Mouse (Mus musculus) adipocyte (in vitro differentiated cells): ENCODE results near the gene Spg11.
"Not testable (repeated sequence)": the region's sequence is repeated elsewhere in the genome, so short reads cannot be mapped to it uniquely, and the experiment has no call there.

Experiments
- DNase-seq: peaks from one replicate; pipeline ENCODE4 v3.0.0-alpha.2; 2016; ENCODE audit warnings: low spot score

Spg11 gene

DNA sequence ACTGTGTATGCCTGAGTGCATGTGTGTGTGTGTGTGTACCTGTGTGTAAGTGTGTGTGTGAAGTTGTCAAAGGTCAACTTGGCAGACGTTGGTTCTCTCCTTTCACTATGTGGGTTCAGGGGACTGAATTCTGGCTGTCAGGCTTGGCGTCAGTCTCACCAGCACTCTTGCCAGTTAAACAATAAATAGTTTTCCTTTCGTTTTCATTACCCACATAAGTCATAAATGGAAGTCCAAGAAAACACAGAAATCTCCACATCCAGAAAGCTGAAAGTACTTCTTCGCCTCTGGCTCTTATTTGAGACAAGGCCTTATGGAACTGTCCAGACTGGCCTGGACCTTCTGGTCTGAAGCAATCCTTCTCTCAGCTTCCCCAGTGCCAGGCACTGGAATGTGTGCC is 27.6 kb upstream of the Spg11 start:
- DNase-seq = peak; percentile 72

DNA sequence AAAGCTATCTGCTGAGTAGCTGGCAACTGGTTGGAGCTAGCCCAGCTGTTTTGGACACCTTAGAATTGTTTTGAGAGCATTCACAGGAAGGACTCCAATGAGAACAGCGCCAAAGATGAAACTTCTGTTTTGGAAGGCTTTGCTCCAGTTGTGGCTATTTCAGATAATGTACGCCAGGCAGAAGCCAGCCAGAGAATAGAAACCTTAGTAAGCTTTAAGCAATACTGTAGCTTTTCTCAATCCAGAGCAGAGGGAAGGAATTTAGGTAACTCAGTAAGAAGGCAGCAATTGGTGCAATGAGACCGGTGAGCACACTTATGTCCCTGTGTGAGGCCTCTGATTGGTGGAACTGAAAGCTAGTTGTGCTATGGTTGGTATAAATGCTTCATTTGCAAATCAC is 24.9 kb upstream of the Spg11 start:
- DNase-seq = peak; percentile 61

DNA sequence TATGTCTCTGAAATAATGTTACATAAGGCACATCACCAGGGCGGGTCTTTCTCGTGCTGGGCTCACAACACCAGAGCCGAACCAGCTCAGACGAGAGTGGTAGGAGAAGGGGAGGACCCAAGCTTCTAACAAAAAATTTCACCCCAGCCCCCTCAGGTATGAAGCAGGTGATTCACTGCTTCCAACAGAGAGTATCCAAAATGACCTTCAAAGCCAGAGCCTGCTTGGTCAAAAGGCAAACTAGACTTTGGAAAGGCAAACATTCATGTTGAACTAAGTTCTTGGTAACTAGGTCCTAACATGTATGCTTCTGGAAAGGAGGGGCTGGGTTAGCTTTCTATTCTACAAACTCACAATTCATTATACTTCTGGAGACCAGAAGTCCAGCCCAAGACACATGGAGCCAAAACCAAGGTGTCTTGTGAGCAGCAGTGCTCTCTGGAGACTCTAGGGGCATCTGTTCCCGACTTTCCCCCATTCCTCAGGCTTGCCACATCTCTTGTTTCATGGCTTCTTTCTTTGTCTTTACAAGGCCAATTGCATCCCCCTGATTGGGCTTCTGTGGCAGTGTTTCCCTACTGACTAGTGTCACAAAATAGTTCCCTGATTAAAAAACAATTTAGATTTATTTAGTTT is 23.3 kb upstream of the Spg11 start:
- no peak for DNase-seq

DNA sequence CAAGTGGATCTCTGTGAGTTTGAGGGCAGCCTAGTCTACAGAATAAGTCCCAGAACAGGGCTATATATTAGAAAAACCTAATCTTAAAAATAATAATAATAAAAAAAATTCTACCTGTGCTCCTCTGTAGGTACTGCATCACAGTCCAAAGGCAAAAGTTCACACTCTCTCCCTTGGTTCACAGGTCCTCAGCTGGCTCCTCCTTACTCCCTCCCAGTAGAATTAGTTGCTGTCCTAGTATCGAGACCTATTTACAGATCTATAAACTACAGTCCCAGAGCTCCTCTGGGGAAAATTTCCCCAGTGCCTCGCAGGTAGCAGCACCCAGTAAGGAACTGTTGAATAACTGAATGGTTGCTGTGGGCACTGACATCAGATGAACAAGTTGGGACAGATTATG is 22.6 kb upstream of the Spg11 start:
- DNase-seq = no peak

DNA sequence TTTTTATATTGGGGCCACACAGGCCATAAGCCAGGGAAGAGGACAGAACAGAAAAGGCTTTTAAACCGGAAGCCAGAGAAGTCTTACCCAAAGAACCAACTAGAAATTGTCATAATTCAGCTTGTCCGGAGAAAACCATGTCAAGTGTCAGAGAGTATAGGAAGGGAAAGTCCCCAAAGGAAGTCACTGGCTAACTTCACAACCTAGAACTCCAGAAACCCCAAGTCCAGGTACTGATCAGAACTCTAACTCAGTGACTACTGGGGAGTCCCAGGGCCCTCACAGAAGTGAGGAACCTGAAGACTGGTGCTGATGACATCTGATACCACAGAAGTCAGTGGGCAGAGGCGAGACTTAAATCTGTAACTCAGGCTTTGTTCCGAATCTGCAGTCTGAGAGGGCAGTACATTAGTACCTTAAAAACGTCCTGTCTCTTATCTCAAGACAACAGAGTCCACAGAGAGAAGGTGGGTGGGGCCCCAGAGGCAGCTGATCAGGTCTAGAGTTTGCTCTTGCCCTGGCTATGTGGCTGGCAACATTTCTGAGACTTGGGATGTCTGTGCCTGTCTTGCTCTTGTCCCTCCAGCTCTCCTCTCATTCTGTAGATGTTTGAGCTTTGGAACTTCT is 19.8 kb upstream of the Spg11 start:
- DNase-seq = peak; percentile 35

DNA sequence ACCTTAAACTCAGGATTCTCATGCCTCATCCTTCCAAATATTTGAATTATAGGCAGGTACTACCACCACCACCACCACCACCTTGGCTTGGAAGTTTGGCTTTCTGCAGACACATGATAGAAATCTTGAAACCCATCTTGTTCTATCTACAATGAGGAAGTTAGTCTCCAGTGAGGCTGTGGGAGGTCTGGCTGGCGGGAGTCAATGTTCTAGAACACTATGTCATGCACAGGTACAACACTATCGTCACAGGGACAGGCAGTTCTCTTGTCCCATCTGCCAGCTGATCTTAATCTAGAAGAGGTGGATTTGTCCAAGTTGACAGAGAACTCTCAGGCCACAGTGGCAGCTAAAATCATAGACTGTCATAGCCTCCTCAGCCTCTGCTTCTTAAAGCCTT is 14.4 kb upstream of the Spg11 start:
- no peak for DNase-seq

DNA sequence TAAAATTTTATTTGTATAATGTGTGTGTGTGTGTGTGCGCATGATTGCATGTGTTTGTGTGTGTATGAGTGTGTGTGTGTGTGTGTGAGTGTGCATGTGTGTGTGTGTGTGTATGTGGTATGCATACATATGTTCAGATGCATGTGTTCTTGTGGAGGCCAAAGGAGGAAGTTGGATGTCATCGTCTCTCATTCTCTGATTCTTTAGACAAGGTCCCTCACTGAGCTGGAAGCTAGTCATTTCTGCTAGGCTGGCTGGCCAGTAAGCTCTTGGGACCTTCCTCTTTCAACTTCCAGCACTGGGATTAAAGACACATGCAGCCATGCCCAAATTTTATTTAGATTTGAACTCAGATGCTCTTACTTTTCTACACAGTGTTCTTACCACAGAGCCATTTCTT is 13.9 kb upstream of the Spg11 start:
- no peak for DNase-seq

DNA sequence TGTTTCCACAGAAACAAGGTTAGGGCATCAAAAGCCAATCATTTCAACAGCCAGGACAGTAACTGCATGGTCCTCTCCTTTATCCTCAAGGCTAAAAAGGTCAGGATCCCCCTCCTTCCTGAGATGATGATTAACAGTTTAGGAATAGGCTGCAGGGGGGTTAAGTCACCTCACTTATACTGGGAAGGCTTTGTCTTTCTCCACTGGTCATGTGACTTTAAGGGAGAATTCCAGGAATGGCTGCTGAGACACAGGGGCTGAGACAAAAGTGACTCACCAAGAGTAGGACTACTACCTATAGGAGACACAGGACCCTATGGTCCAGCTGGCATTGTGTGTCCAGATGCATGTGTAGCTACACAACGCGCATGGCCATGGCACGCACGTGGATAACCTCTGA is 9.4 kb upstream of the Spg11 start:
- no peak for DNase-seq

DNA sequence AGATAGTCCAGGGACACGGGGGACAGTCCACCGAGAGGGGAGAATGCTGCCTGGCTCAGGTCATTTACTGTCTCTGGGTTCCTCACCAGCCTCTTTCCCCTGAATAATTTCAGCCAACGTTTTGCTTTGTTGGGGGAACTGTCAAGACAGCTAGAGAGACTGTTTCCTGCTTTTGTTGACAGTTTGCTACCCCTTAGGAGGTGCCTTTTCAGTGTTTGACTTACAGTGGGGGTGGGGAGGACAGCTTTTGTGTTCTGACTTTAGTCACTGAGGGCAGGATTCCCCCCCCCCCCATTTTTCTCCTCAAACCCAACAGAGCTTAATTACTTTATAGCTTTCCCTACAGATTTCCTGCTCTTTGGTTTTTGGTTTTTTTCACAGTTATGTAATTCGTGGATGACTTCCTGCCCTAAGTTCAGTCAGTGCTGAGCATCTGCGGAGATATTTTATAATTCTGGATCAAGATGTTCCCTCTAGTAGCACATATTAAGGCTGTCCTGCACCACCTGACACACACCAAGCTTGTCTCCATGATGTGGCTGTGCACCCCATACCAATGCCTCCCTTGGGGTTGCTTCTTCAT is 8.7 kb upstream of the Spg11 start:
- DNase-seq = no peak

DNA sequence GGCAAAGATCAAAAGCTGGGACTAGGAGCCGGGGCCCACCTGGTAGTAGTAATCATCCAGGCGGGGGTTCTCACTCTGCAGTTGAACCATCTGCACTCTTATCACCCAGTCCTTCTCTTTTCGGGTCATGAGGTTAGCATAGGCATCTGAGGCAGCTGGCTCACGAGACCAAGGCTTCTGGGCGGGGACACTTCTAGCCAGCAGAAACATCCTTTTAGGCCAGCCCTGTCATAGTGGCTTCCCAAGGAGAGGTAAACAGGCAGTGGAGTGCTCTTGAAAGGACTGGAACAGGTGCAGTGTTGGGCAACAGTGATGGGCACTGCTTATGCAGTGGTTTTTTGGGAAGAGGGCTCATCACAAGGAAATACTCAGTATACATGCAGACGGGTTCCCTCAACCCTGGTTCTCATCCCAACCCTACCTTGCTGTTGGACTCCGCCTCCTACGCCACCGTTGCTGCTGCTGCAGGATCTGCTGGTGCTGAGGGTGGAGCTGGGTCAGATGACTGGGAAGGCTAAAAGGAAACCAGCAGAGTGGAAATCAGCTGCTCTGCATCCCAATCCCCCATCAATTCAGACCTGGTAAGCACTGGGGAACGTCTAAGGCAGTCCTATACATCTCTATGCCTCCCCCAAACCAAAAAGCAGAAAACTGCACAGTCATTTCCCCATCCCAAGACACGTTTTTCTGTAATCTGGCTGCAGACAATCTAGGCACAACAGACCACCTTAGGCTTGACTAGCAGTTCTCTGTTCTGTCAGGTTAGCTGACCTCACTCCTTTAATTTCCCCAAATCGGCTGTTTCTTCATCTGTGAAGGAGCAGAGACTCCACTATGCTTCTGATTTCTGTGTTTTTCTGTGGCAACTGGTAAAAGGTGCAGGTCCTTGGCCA is 7.7 kb upstream of the Spg11 start:
- no peak for DNase-seq

DNA sequence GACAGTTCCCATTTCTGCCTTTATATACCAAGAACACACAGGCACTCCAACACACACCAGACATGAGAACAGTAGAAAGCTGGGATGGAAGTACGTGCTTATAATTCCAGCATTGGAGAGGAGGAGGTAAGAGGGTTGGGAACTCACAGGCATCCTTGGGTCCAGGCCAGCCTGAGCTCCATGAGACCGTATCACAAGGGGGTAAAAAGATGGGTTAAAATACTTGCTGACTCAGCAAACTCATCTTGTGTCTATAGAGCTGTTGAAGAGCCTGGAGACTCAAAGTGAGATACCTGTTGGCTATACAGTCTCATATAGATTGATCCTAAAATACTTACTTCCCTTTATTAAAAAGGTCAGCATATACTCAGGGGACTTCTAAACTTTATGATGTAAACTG is 1.3 kb downstream of the Spg11 start:
- DNase-seq = no peak

DNA sequence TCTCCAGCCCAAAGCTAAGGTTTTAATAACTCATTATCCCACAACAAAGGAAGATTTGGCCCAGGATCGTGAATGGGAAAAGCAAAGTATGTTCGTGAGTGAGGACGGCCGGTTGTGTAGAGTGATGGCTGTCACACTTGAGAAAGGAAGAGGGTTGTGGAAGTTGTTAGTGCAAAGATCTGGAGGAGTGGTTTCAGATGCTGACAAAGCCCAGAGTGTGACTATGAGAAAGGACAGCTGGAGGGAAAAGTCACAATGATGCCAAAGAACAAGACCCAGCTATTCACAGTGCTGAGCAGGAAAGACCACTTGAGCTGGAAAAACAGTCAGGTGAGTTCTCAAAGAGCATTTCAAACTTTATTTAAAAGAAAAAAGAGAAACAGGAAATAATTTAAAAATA is 8.5 kb downstream of the Spg11 start:
- DNase-seq = no peak

DNA sequence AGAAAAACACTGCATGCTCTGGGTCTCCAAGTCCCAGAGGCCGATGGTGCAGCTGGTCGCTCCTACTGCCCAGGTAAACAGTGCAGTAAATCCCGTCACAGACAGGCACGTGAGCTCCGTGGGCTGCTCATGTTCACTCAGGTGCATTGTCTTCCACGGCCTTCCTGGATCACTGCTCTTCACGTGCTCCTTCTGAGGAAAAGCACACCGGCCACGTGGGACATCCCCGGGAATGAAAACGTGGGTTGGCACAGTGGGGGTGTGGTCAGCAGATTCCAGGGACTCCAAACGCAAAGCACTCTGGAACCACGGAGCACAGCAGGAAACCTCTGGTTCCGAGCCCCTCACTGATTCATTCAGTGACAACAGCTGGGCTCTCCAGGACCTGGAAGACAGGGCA is 10.1 kb downstream of the Spg11 start:
- DNase-seq = no peak

DNA sequence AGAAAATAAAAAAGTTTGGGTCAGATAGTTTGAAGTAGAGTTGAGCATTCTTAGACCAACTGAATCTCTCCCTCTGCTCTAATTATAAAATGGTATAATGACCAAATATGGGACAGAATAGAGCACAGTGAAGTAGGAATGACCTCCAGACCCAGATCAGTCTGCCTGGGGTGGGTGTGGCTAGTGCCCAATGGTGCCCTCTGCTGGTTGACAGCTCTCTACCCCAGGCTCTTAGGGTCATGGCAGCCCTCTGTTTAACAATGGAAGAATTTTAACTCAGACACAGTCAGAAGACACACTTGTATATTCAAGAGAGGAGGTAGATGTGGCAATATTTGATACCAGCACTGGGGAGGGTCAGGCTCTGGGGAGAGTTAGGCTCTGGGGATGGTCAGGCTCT is 16.1 kb downstream of the Spg11 start:
- DNase-seq = peak; percentile 30

DNA sequence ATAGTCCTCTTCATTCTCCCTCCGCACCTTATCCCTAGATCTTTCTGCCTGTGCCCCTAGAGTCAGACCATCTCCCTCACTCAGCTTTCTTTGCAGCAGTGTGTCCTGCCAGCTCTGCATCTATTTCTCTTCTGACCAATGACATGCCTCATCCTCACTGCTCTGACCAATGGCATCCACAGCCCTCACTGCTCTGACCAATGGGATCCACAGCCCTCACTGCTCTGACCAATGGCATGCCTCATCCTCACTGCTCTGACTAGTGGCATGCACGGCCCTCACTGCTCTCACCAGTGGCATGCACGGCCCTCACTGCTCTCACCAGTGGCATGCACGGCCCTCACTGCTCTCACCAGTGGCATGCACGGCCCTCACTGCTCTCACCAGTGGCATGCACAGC is 20.5 kb downstream of the Spg11 start:
- not testable (repeated sequence) for DNase-seq

DNA sequence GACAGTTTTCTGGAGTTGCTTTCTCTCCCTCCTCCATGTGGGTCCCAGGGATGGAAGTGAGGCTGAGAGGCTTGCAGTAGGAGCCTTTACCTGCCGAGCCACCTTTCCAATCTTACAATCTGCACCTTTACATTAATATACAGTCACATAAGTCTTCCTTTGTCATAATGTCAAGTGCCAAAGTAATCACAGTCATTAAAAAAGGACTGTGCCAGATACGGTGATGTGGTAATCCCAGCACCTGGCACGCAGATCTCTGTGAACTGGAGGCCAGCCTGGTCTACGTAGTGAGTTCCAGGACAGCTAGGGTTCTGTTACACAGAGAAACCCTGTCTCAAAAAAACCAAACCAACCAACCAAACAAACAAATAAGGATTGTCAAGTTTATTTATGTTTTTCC is 24.3 kb downstream of the Spg11 start:
- no peak for DNase-seq

DNA sequence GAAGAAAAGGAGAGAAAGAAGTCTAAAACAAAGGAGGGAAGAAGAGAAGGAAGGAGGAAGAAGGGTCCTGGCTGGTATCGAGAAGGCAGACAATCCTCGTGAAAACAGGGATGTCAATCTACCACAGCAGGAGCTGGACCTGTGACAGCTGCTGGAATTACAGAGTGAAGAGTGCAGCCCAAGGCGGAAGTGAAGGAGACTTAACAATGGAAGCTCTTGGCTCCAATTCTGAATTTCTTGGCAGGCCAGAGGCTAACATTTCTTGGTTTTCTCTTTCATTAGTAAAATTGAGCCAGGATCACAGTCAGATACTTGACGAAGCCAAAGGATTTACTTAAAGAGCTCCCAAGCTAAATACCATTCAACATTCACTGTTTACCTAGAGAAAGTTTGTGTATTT is 31.7 kb downstream of the Spg11 start:
- peak; percentile 68 for DNase-seq

DNA sequence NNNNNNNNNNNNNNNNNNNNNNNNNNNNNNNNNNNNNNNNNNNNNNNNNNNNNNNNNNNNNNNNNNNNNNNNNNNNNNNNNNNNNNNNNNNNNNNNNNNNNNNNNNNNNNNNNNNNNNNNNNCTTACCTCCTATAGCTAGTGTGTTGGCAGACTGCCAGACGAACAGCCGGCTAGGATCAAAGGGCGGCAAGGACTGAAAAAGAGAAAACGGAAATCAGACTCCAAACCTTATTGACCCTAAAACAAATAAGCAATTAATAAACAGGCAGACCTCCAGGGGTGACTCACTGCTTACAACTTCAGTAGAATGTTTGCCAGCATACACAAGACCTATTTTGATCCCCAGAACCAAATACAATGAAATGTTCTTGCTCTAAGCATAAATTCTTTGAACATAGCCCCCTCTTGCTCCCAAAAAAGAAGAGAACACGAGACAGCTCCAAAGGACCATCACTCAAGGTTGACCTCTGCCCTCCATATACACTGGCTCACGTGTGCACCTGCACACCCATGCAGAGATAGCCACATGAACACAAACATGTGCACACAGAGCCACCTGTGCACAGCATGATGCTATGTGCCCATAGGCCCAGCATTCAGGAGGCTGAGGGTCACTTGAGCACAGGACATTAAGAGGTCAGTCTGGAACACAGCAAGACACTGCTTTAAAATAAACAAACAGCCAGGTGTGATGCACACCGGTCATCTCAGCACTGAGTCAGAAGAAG is 36.3 kb downstream of the Spg11 start:
- no peak for DNase-seq

DNA sequence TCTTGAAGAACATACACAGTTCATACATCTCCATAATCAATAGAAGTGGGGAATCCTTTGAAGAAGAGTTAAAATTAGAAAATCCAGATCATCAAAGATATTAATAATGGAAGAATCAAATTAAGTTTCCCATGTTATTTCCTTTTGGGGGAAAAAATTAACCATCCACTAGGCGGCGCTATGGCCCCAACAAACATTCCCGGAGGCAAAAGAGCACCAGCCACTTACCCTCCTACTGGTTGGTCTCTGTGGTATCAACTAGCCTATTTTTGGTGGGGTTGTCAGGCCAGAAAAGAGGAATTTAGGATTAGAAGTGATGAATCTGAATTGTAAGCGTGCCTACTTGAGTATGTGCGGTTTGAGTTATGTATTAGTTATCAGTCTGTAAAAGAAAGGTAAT is 48.3 kb downstream of the Spg11 start:
- peak; percentile 82 for DNase-seq

DNA sequence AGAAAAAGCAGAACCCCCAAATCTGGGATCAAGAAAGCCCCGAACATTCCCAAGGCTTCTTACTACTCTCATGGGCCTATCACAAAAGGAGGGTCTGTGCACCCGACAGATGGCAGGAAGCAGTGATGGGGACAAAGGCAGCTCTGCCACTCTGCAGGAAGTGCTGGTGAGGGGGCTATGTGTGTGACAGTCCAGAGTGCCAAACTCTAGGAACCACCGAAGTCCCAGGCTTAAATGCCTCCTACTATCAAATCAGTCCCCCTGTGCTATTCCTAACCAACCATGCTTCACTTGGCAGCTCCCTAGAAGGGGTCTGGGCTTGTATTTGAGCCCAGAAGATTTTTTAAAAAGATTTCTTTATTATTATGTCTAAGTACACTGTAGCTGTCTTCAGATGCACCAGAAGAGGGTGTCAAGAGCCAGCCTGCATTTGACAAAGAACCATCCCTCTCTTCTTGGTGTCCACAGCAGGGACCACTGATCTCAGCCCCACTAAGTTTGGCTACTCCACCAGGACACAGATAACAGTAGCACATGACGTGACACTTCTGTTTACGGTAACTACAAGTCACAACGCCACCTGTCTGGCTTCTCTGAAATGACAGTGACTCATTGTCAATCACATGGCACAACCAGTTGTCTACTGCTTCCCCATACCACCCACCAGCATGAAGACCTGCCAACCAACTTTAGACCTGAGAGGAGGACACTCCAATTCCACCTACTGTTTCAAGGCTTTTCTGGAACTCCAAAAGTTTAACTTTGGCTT is 48.9 kb downstream of the Spg11 start:
- DNase-seq = no peak

DNA sequence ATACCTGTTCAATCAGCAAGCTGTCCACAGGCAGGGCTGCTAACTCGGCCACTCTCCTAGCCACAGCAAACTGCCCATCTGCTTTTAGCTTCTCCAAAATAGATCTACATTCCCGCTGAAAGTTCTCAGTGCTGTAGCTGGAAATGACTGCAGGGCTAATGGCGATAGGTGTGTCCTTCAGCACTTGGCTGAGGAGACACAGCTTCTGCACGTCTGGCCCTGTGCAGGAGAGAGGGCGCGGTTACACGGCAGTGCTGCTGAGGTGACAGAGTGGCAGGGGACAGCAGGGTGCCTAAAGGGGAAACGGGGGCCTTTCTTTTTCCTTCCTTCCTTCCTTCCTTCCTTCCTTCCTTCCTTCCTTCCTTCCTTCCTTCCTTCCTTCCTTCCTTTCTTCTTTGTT is 51.9 kb downstream of the Spg11 start:
- DNase-seq = no peak
